Mouse (Mus musculus): ENCODE measurements around the gene Cdk9. TPM values are rescaled to one million over a fixed set of nuclear protein-coding genes. Genes with fewer than 3 reads are reported as not detected.
A peak's percentile ranks its signal among the peaks of the same experiment; 100 is the strongest.

Cdk9 gene
- total RNA-seq, 2 experiments from 2014 or later = 17.2 to 20.0 TPM

- no peak for DNase-seq
Observed at GRCm38 (mm10) chr2:32734480-32734879, 21.6 kb upstream of the Cdk9 start.

- DNase-seq = no peak
Observed at GRCm38 (mm10) chr2:32732695-32733094, 19.8 kb upstream of the Cdk9 start.

GRCm38 (mm10) chr2:32731911-32732310 lies 19.0 kb upstream of the Cdk9 start:
- no peak for DNase-seq

- no peak for DNase-seq
Observed at GRCm38 (mm10) chr2:32730854-32731253, 18.0 kb upstream of the Cdk9 start.

- DNase-seq = no peak
Observed at GRCm38 (mm10) chr2:32729547-32729946, 16.7 kb upstream of the Cdk9 start.

- peak; percentile 65 for DNase-seq
Observed at GRCm38 (mm10) chr2:32728463-32728862, 15.6 kb upstream of the Cdk9 start.

GRCm38 (mm10) chr2:32727435-32727834 lies 14.6 kb upstream of the Cdk9 start:
- peak; percentile 96 for DNase-seq

- no peak for DNase-seq
Observed at GRCm38 (mm10) chr2:32724832-32725790, 12.2 kb upstream of the Cdk9 start.

GRCm38 (mm10) chr2:32724149-32724548 lies 11.3 kb upstream of the Cdk9 start:
- no peak for DNase-seq

GRCm38 (mm10) chr2:32722581-32722980 lies 9.7 kb upstream of the Cdk9 start:
- DNase-seq = no peak

GRCm38 (mm10) chr2:32722046-32722445 lies 9.2 kb upstream of the Cdk9 start:
- no peak for DNase-seq

GRCm38 (mm10) chr2:32720681-32721229 lies 7.9 kb upstream of the Cdk9 start, which contains the start of gene Sh2d3c:
TSS of gene Sh2d3c (plus strand) at chr2:32721055.
- DNase-seq = no peak

- DNase-seq = no peak
Observed at GRCm38 (mm10) chr2:32720053-32720452, 7.2 kb upstream of the Cdk9 start.

- no peak for DNase-seq
Observed at GRCm38 (mm10) chr2:32718761-32719160, 5.9 kb upstream of the Cdk9 start.

GRCm38 (mm10) chr2:32714987-32715425 lies 2.1 kb upstream of the Cdk9 start:
- no peak for DNase-seq

- no peak for DNase-seq
Observed at GRCm38 (mm10) chr2:32714117-32714986, 1.5 kb upstream of the Cdk9 start.

GRCm38 (mm10) chr2:32712586-32712933 lies 316 bp downstream of the Cdk9 start:
- peak; percentile 94 for DNase-seq

- peak; percentile 76 for DNase-seq
Observed at GRCm38 (mm10) chr2:32712108-32712551, 746 bp downstream of the Cdk9 start.

GRCm38 (mm10) chr2:32711301-32712056 lies 1.4 kb downstream of the Cdk9 start:
- DNase-seq = no peak

GRCm38 (mm10) chr2:32710425-32710824 lies 2.5 kb downstream of the Cdk9 start:
- DNase-seq = no peak

- DNase-seq = no peak
Observed at GRCm38 (mm10) chr2:32709521-32710137, 3.2 kb downstream of the Cdk9 start.

All from gastrocnemius, postnatal 25 days (tissue).